Mouse (Mus musculus) layer of hippocampus, postnatal 14 days (tissue): ENCODE data around the gene Cntnap4. TPM values are rescaled to one million over a fixed set of nuclear protein-coding genes. Genes with fewer than 3 reads are reported as not detected.
A peak's percentile ranks its signal among the peaks of the same experiment; 100 is the strongest.
"Not testable (repeated sequence)": the region's sequence is repeated elsewhere in the genome, so short reads cannot be mapped to it uniquely, and the experiment has no call there.

Experiments used
- DNase-seq, 2 experiments: peaks; one replicate each; pipeline ENCODE4 v3.0.0; 2021 to 2022; ENCODE audit warnings: low spot score in 2 of 2, mixed read lengths in 1 of 2
- total RNA-seq, 2 experiments: library from RNA; stranded (reverse); gene quantifications; 2 replicates each; pipeline ENCODE4 v1.2.3; 2021

Cntnap4 gene
- total RNA-seq, 2 experiments from 2014 or later = 15.4 to 17.2 TPM

DNA sequence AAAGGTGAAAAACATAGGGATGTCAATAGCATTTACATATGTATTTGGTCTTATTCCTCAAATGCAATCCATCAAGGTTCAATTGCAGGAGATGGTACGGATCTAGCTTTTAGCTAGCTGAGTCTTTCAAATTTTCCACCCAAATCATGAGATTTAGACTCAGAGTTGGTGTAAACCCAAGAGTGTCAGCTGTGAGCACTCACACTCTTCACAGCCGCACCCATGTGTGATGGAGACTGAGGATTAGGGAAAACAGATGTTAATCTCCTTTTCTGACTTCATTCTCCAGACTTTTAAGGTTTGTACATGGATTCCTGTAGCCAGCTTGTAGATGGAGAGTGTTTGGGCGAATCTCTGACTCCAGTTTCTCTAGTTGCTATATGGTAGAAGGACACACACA, 147.1 kb downstream of the Cntnap4 start:
- no peak for DNase-seq

DNA sequence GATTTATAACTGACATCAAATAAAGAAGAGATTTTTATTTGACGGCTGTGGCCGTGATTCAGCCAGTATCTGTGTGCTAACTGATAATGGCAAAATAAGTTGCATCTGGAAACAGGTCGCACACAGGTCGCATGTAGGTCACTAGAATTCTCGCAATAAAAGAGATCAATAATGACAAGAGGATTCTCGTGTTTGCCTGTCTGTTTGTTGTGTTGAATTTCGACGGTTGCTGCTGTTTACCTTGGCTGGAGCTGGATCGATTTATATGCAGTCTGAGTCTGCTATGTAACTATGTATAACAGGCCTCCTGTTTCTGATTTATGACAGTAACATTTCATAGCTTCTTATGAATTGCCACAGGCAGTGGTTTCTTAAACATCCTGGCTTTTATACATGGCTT, 155.1 kb downstream of the Cntnap4 start:
- DNase-seq = no peak

DNA sequence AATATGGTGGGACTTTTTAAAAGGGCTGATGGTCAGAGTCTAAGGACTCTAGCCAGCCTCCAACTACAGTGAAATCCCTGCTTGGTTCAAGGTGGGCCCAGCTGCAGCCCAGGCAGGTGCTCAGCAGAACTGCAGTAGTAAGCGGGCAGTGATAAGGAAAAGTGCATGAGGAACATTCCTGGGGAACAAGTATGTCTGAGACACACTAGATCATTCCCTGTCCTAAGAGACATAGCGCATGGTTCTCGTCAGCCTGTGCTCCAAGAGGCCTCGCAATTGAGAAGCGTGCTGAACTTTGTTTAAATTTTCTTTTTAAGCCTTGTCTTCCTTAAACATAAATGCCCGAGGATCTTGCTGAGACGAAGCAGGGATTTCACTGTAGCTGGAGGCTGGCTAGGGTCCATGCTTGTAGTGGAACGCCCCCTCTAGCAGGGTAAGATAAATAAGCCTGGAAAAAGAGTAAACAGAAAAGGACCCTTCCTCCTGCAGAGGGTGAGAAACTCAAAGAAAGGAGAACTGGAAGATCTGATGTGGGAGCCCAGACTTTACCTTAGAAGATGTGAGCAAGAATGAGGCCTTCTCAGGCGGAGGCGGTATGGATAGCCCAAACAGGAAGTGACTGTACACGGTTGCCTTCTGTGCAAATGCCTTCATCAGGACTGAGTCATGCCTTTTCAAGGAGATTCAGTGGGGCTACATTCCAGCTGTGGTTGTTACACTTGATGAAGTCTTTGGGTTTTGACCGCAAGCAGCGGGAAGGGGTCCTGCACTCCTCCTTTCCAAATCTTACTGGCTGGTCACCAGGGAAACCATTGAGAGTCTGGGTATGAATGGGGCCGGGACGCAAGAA, 161.0 kb downstream of the Cntnap4 start:
- DNase-seq = no peak

GRCm38 (mm10) chr8:112735575-112735974, 165.7 kb downstream of the Cntnap4 start:
- DNase-seq = no peak

- DNase-seq = no peak
Observed at GRCm38 (mm10) chr8:112743331-112743730, 173.5 kb downstream of the Cntnap4 start.

GRCm38 (mm10) chr8:112747296-112747695, 177.5 kb downstream of the Cntnap4 start:
- DNase-seq = no peak

DNA sequence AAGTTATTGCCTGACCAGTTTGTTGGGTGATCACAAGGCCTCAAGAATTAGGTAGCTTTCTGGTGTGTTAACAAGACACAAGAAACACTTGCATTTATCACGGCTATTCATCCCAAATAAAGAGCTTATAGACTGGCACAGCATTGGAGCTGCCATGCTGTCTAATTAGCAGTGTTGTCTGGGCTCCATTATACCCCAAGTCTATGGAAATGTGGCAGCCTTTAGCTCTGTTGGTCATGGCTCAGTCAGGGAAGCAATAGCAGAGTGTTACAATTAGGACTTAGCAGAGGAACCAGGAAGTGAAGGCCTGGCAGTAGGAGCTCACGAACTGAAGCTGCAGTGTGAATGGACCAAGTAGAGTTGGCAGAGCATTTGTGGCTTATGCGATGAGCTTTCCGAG, 185.3 kb downstream of the Cntnap4 start:
- DNase-seq = no peak

DNA sequence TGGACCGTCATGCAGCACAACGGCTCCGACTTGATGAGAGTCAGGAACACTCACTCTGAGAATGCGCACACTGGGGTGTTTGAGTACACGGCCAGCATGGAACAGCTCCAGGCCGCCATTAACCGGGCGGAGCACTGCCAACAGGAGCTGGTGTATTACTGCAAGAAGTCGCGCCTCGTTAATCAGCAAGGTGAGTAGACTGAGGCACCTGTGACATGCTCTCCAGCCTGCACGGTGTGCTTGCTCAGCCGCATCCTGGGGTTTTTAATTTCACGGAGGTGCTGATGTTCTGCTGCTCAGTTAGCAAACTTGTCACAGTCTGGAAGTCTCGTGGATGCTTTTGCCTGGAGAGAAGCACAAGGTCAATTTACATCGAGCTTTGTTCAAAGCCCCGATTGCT, 233.2 kb downstream of the Cntnap4 start:
- DNase-seq = no peak

GRCm38 (mm10) chr8:112809382-112809781, 239.5 kb downstream of the Cntnap4 start:
- peak in 1 of 2 experiments; percentile 24 for DNase-seq

- no peak for DNase-seq
Observed at GRCm38 (mm10) chr8:112841057-112841456, 271.2 kb downstream of the Cntnap4 start.

- not testable (repeated sequence) for DNase-seq
Observed at GRCm38 (mm10) chr8:112849541-112849940, 279.7 kb downstream of the Cntnap4 start.

DNA sequence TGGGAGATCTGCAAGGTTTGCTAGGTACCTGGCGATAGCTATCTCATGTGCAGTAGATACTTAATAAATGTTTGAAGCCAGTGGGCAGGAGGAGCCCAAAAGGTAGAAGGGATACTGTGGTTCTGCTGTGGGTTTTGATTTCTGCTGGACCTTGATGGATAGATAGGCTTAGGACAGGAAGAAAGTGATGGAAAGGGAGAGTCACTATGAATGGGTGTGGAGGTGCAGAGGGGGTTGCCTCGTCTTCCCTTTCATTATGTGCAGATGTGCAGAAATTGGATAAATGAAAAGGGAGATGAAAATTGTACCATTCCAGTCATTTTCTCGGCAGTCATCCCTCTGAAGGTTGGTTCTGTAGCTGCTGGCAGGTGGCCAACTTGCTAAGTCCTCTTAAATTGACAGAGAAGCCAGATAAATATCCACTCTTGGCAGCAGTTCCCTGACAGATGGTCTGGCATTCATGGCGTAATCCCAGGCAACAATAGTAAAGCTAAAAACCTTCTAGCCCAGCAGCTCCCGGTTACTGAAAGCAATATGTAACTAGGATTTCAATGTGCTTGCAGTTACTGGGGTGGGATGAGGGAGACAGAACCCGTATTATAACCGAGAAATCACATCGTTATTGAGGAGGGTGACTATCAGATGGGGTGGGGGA, 336.7 kb downstream of the Cntnap4 start:
- peak; percentile 75 to 87 for DNase-seq

- DNase-seq = peak in 1 of 2 experiments; percentile 33
Observed at GRCm38 (mm10) chr8:112909527-112909926, 339.7 kb downstream of the Cntnap4 start.

DNA sequence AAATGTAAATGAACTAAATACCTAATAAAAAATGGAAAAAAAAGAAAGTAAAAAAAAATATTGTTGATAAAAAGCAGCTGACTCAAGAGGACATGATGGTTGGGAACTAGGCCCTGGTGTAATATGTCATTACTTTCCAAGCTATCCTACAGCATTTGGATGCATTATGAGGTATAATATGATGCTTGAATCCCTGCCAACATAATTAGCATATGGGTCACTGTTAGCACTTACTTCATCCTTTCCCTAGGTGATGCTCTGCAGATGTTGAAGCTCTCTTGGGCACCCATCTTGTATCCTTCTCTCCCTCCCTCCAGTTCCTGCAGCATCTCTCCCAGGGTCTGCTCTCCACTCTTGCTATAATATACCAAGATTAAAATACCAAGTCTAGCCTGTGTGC, 341.6 kb downstream of the Cntnap4 start:
- DNase-seq = no peak

DNA sequence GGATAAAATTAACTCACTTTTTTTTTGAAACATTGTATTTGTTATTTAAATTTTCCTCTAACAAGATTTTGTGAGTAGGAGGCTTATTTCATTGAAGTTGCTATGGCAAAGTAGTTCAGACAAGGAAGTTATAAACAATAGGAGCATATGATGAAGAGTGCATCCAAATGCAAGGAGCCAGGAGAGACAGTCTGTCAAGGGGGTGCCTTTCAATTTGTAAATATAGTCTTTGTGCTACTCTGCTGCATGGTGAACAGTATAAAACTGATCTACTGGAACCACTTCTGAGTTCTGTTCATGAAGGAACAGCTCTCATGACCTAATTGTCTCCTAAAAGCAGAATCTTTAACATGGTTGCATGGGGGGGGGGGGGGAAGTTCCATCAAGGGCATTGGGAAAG, 352.3 kb downstream of the Cntnap4 start:
- DNase-seq = peak in 1 of 2 experiments; percentile 31

- no peak for DNase-seq
Observed at GRCm38 (mm10) chr8:112922789-112923188, 352.9 kb downstream of the Cntnap4 start.
